Mouse (Mus musculus) stomach, embryonic 15.5 days (tissue): ENCODE data around the gene Slc5a3. TPM values are rescaled to one million over a fixed set of nuclear protein-coding genes. Genes with fewer than 3 reads are reported as not detected.
A peak's percentile ranks its signal among the peaks of the same experiment; 100 is the strongest.

Experiments
- ATAC-seq: fragments of 200-750 bp; cut with Nextera tagmentation; 2 replicates; pipeline ENCODE4 v1.8.0; 2017; ENCODE audit warnings: low read depth, moderate number of reproducible peaks, moderate TSS enrichment; ENCODE audit not compliant: insufficient read depth, low FRiP score
- H3K27ac ChIP-seq: fragments of 300-500 bp; sonication (generic); 2 replicates; pipeline ENCODE4 v1.5.1; 2015; ENCODE audit warnings: mild to moderate bottlenecking, inconsistent platforms
- H3K27me3 ChIP-seq: fragments of 300-500 bp; sonication (generic); replicated peaks from 2 replicates; pipeline ENCODE4 v1.6.1; 2015; ENCODE audit warnings: inconsistent platforms
- H3K36me3 ChIP-seq: fragments of 300-500 bp; sonication (generic); 2 replicates; pipeline ENCODE4 v1.6.1; 2015; ENCODE audit warnings: inconsistent platforms
- H3K4me1 ChIP-seq: fragments of 300-500 bp; sonication (generic); 2 replicates; pipeline ENCODE4 v1.6.1; 2015; ENCODE audit warnings: inconsistent platforms
- H3K4me2 ChIP-seq: fragments of 300-500 bp; sonication (generic); 2 replicates; pipeline ENCODE4 v1.6.1; 2015; ENCODE audit warnings: mild to moderate bottlenecking, inconsistent platforms
- H3K4me3 ChIP-seq: fragments of 300-500 bp; sonication (generic); replicated peaks from 2 replicates; pipeline ENCODE4 v1.5.1; 2015; ENCODE audit warnings: inconsistent platforms
- H3K9ac ChIP-seq: fragments of 300-500 bp; sonication (generic); 2 replicates; pipeline ENCODE4 v1.6.1; 2015; ENCODE audit warnings: inconsistent platforms
- H3K9me3 ChIP-seq: fragments of 300-500 bp; sonication (generic); 2 replicates; pipeline ENCODE4 v1.6.1; 2016; ENCODE audit warnings: inconsistent platforms
- WGBS: fragments of 180-500 bp; shearing (Covaris S2); methylation state at CpG from one replicate; pipeline ENCODE4 v1.1.7; 2015; 5-methylcytosine and 5-hydroxymethylcytosine counted together
- polyA plus RNA-seq: library from polyadenylated mRNA; unstranded; fragments of >200 nt; fragmentation: Nextera tagmentation; extraction: Ambion mirVana; gene quantifications from 2 replicates; pipeline ENCODE4 v1.2.1, GENCODE M21; 2015

The Slc5a3 gene
- 4.7 and 4.8 TPM in 2 replicates for polyA plus RNA-seq

- H3K36me3 ChIP-seq = peaks cover 9% of the 10 kb centered on the region; the same call in 1 of the 2 replicates
- WGBS = 0% methylated on average over 88 of the region's 99 CpGs
These were observed at the start of gene Slc5a3, which contains the start of the genes Mrps6 and Gm49711 for GRCm38 (mm10) chr16:92057852-92058643. TSS of gene Slc5a3 (plus strand) at chr16:92058322. TSS of gene Mrps6 (plus strand) at chr16:92058270. TSS of gene Gm49711 (plus strand) at chr16:92058316.

GRCm38 (mm10) chr16:92009586-92009985, 48.5 kb upstream of the Slc5a3 start:
- ATAC-seq = no peak
- no peaks in the 10 kb centered on the region for H3K4me1 ChIP-seq
- no peak overlapping the region for H3K4me2 ChIP-seq
- H3K4me3 ChIP-seq = no peak overlapping the region
- no peak overlapping the region for H3K9ac ChIP-seq
- no peaks in the 10 kb centered on the region for H3K36me3 ChIP-seq
- no peaks in the 10 kb centered on the region for H3K9me3 ChIP-seq
- no peak overlapping the region for H3K27ac ChIP-seq
- H3K27me3 ChIP-seq = no peaks in the 10 kb centered on the region
- 85% methylated on average over 2 of the region's 2 CpGs for WGBS

More at GRCm38 (mm10) chr16:92057852-92058643, at the start of gene Slc5a3, which contains the start of the genes Mrps6 and Gm49711:
- Histone ChIP-seq H3K27ac (peak within 1 kb of the TSS; percentile 89), H3K4me1 (0 out of 2 replicates have a peak, but pooled peaks cover 11% of the 10 kb centered on the region), H3K27me3 (no peaks in the 10 kb centered on the region), H3K9me3 (no peaks in the 10 kb centered on the region), H3K4me3 (peak within 1 kb of the TSS; percentile 89), H3K4me2 (peak within 1 kb of the TSS; percentile 87), H3K9ac (peak within 1 kb of the TSS; percentile 92)
- peak; percentile 94 for ATAC-seq

- Histone ChIP-seq H3K4me2 (no peak overlapping the region), H3K27ac (no peak overlapping the region), H3K9me3 (no peaks in the 10 kb centered on the region), H3K4me1 (no peaks in the 10 kb centered on the region), H3K27me3 (no peaks in the 10 kb centered on the region), H3K4me3 (no peak overlapping the region), H3K9ac (no peak overlapping the region), H3K36me3 (no peaks in the 10 kb centered on the region)
- 71% methylated on average over 8 of the region's 8 CpGs for WGBS
- no peak for ATAC-seq
These were observed 41.3 kb upstream of the Slc5a3 start for GRCm38 (mm10) chr16:92016792-92017191.

- Histone ChIP-seq H3K27me3 (no peaks in the 10 kb centered on the region), H3K27ac (peak overlapping the region; percentile 11; the same call in 1 of the 2 replicates), H3K4me1 (peaks cover 2% of the 10 kb centered on the region; the same call in 1 of the 2 replicates), H3K4me3 (peak overlapping the region; percentile 36), H3K9ac (no peak overlapping the region; the same call in 1 of the 2 replicates), H3K9me3 (no peaks in the 10 kb centered on the region), H3K36me3 (no peaks in the 10 kb centered on the region), H3K4me2 (peak overlapping the region; percentile 64)
- ATAC-seq = no peak
- WGBS = 11% methylated on average over 26 of the region's 26 CpGs
These were observed 38.7 kb upstream of the Slc5a3 start for GRCm38 (mm10) chr16:92019141-92020118.

GRCm38 (mm10) chr16:92021656-92022400, 36.3 kb upstream of the Slc5a3 start:
- Histone ChIP-seq H3K9ac (no peak overlapping the region), H3K4me2 (no peak overlapping the region), H3K9me3 (no peaks in the 10 kb centered on the region), H3K4me3 (no peak overlapping the region), H3K36me3 (no peaks in the 10 kb centered on the region), H3K27me3 (no peaks in the 10 kb centered on the region), H3K27ac (no peak overlapping the region), H3K4me1 (peaks cover 2% of the 10 kb centered on the region; the same call in 1 of the 2 replicates)
- WGBS = 71% methylated on average over 12 of the region's 12 CpGs
- no peak for ATAC-seq

- 57% methylated on average over 20 of the region's 20 CpGs for WGBS
- Histone ChIP-seq H3K27me3 (no peaks in the 10 kb centered on the region), H3K9ac (no peak overlapping the region), H3K4me3 (no peak overlapping the region), H3K9me3 (no peaks in the 10 kb centered on the region), H3K4me1 (peaks cover 2% of the 10 kb centered on the region; the same call in 1 of the 2 replicates), H3K4me2 (no peak overlapping the region), H3K27ac (no peak overlapping the region), H3K36me3 (no peaks in the 10 kb centered on the region)
- no peak for ATAC-seq
These were observed 35.4 kb upstream of the Slc5a3 start for GRCm38 (mm10) chr16:92022494-92023283.

GRCm38 (mm10) chr16:92033286-92033685, 24.8 kb upstream of the Slc5a3 start:
- WGBS = 82% methylated on average over 3 of the region's 3 CpGs
- Histone ChIP-seq H3K27me3 (no peaks in the 10 kb centered on the region), H3K4me3 (no peak overlapping the region), H3K4me2 (no peak overlapping the region), H3K9ac (no peak overlapping the region), H3K27ac (no peak overlapping the region), H3K9me3 (no peaks in the 10 kb centered on the region), H3K36me3 (no peaks in the 10 kb centered on the region), H3K4me1 (no peaks in the 10 kb centered on the region)
- no peak for ATAC-seq

GRCm38 (mm10) chr16:92034676-92035075, 23.4 kb upstream of the Slc5a3 start:
- H3K9ac ChIP-seq = no peak overlapping the region
- 74% methylated on average over 5 of the region's 5 CpGs for WGBS
- no peak overlapping the region for H3K4me2 ChIP-seq
- no peaks in the 10 kb centered on the region for H3K4me1 ChIP-seq
- no peak overlapping the region for H3K4me3 ChIP-seq
- no peaks in the 10 kb centered on the region for H3K27me3 ChIP-seq
- H3K36me3 ChIP-seq = no peaks in the 10 kb centered on the region
- no peaks in the 10 kb centered on the region for H3K9me3 ChIP-seq
- no peak overlapping the region for H3K27ac ChIP-seq
- no peak for ATAC-seq

- Histone ChIP-seq H3K9me3 (no peaks in the 10 kb centered on the region), H3K36me3 (no peaks in the 10 kb centered on the region), H3K9ac (no peak overlapping the region), H3K27me3 (no peaks in the 10 kb centered on the region), H3K4me3 (no peak overlapping the region), H3K27ac (no peak overlapping the region), H3K4me2 (no peak overlapping the region), H3K4me1 (no peaks in the 10 kb centered on the region)
- WGBS = 66% methylated on average over 8 of the region's 8 CpGs
- no peak for ATAC-seq
These were observed 21.4 kb upstream of the Slc5a3 start for GRCm38 (mm10) chr16:92036701-92037100.

- H3K4me3 ChIP-seq = no peak overlapping the region
- H3K27me3 ChIP-seq = no peaks in the 10 kb centered on the region
- H3K36me3 ChIP-seq = no peaks in the 10 kb centered on the region
- whole genome bisulfite sequencing = 71% methylated on average over 21 of the region's 21 CpGs
- no peaks in the 10 kb centered on the region for H3K4me1 ChIP-seq
- H3K27ac ChIP-seq = no peak overlapping the region
- no peak overlapping the region for H3K4me2 ChIP-seq
- H3K9ac ChIP-seq = no peak overlapping the region
- no peak for ATAC-seq
- H3K9me3 ChIP-seq = no peaks in the 10 kb centered on the region
These were observed 20.1 kb upstream of the Slc5a3 start for GRCm38 (mm10) chr16:92037891-92038607.
